Mouse (Mus musculus) testis, adult 2 months (tissue): ENCODE results near the gene Tmem132b.

ENCODE experiments used
- CTCF ChIP-seq: fragments of 200-500 bp; IDR thresholded peaks from 2 replicates; pipeline ENCODE4 v1.5.1; 2012; ENCODE audit warnings: low read depth, mild to moderate bottlenecking, inconsistent platforms, low read length, moderate library complexity; ENCODE audit not compliant: control insufficient read depth, insufficient read depth, insufficient replicate concordance
- POLR2A ChIP-seq: fragments of 200-500 bp; IDR thresholded peaks from 2 replicates; pipeline ENCODE4 v1.6.1; 2012; ENCODE audit warnings: low read depth, mild to moderate bottlenecking, inconsistent platforms, low read length, moderate library complexity; ENCODE audit not compliant: control insufficient read depth

- TF ChIP-seq CTCF, result no peak
- no peak for TF ChIP-seq POLR2A
Observed at GRCm38 (mm10) chr5:125583298-125583697, 51.7 kb downstream of the Tmem132b start.
